Mouse (Mus musculus): Measurements from ENCODE around the gene Doc2g.
"Not testable (repeated sequence)": the region's sequence is repeated elsewhere in the genome, so short reads cannot be mapped to it uniquely, and the experiment has no call there.

Gene Doc2g

GRCm38 (mm10) chr19:4015635-4016034, 12.5 kb downstream of the Doc2g start:
- no peak for DNase-seq (ENCODE audit: low spot score in 2 of 2)

GRCm38 (mm10) chr19:4017921-4018587, 14.9 kb downstream of the Doc2g start:
- no peak for DNase-seq (ENCODE audit: low spot score in 2 of 2)

GRCm38 (mm10) chr19:4018743-4019583, 15.8 kb downstream of the Doc2g start:
- DNase-seq (ENCODE audit: low spot score in 2 of 2) = peak; percentile 78 to 81

GRCm38 (mm10) chr19:4023185-4023584, 20.1 kb downstream of the Doc2g start:
- no peak for DNase-seq (ENCODE audit: low spot score in 2 of 2)

GRCm38 (mm10) chr19:4027576-4027975, 24.5 kb downstream of the Doc2g start:
- no peak for DNase-seq (ENCODE audit: low spot score in 2 of 2)

- no peak for DNase-seq (ENCODE audit: low spot score in 2 of 2)
These were observed 29.6 kb downstream of the Doc2g start for GRCm38 (mm10) chr19:4032668-4033067.

GRCm38 (mm10) chr19:4033298-4033697, 30.2 kb downstream of the Doc2g start:
- no peak for DNase-seq (ENCODE audit: low spot score in 2 of 2)

GRCm38 (mm10) chr19:4033742-4034141, 30.6 kb downstream of the Doc2g start:
- DNase-seq (ENCODE audit: low spot score in 2 of 2) = no peak

GRCm38 (mm10) chr19:4036327-4037045, 33.4 kb downstream of the Doc2g start:
- DNase-seq (ENCODE audit: low spot score in 2 of 2) = no peak

- DNase-seq (ENCODE audit: low spot score in 2 of 2) = not testable (repeated sequence)
These were observed 34.2 kb downstream of the Doc2g start for GRCm38 (mm10) chr19:4037154-4037787.

- DNase-seq (ENCODE audit: low spot score in 2 of 2) = peak; percentile 87 to 89
These were observed 34.7 kb downstream of the Doc2g start, which contains the start of gene Gstp1 for GRCm38 (mm10) chr19:4037788-4038232. Gene Gstp1 (minus strand): TSS chr19:4037985.

GRCm38 (mm10) chr19:4040941-4041340, 37.8 kb downstream of the Doc2g start:
- DNase-seq (ENCODE audit: low spot score in 2 of 2) = not testable (repeated sequence)

- DNase-seq (ENCODE audit: low spot score in 2 of 2) = not testable (repeated sequence)
These were observed 38.4 kb downstream of the Doc2g start for GRCm38 (mm10) chr19:4041500-4041899.

- DNase-seq (ENCODE audit: low spot score in 2 of 2) = no peak
These were observed 39.0 kb downstream of the Doc2g start for GRCm38 (mm10) chr19:4042124-4042523.

- not testable (repeated sequence) for DNase-seq (ENCODE audit: low spot score in 2 of 2)
These were observed 41.0 kb downstream of the Doc2g start for GRCm38 (mm10) chr19:4044109-4044508.

- DNase-seq (ENCODE audit: low spot score in 2 of 2) = peak; percentile 85 to 90
These were observed 43.1 kb downstream of the Doc2g start, which contains the start of gene Gstp2 for GRCm38 (mm10) chr19:4045966-4046865. Gene Gstp2 (minus strand): TSS chr19:4046023.

- no peak for DNase-seq (ENCODE audit: low spot score in 2 of 2)
These were observed 43.7 kb downstream of the Doc2g start for GRCm38 (mm10) chr19:4046866-4047254.

GRCm38 (mm10) chr19:4047859-4048258, 44.7 kb downstream of the Doc2g start:
- peak; percentile 61 to 71 for DNase-seq (ENCODE audit: low spot score in 2 of 2)

GRCm38 (mm10) chr19:4049069-4049468, 46.0 kb downstream of the Doc2g start:
- DNase-seq (ENCODE audit: low spot score in 2 of 2) = not testable (repeated sequence)

GRCm38 (mm10) chr19:4051016-4051415, 47.9 kb downstream of the Doc2g start:
- no peak for DNase-seq (ENCODE audit: low spot score in 2 of 2)

Measured in right cerebral cortex, adult 2 months (tissue).